Mouse (Mus musculus) naive thymus-derived CD4-positive, alpha-beta T cell, adult 2 months (primary cell): ENCODE data around the gene Fcgrt.
"Not testable (repeated sequence)": the region's sequence is repeated elsewhere in the genome, so short reads cannot be mapped to it uniquely, and the experiment has no call there.

Experiments used
- DNase-seq: peaks from one replicate; pipeline ENCODE4 v3.0.0-alpha.2; 2011; ENCODE audit warnings: low read depth

Fcgrt gene

GRCm38 (mm10) chr7:45129776-45130512 lies 26.3 kb upstream of the Fcgrt start:
- no peak for DNase-seq

GRCm38 (mm10) chr7:45129318-45129717 lies 25.7 kb upstream of the Fcgrt start:
- no peak for DNase-seq

GRCm38 (mm10) chr7:45128624-45129246 lies 25.1 kb upstream of the Fcgrt start, which contains the start of gene Rpl13a:
Rpl13a (minus strand) TSS chr7:45128761.
- DNase-seq: peak; percentile 99

- DNase-seq: no peak
These were observed 24.1 kb upstream of the Fcgrt start for GRCm38 (mm10) chr7:45127700-45128224.

GRCm38 (mm10) chr7:45126844-45127699 lies 23.4 kb upstream of the Fcgrt start:
- no peak for DNase-seq

GRCm38 (mm10) chr7:45126147-45126843 lies 22.6 kb upstream of the Fcgrt start:
- no peak for DNase-seq

GRCm38 (mm10) chr7:45125649-45126048 lies 22.0 kb upstream of the Fcgrt start:
- not testable (repeated sequence) for DNase-seq

- DNase-seq: no peak
These were observed 21.5 kb upstream of the Fcgrt start for GRCm38 (mm10) chr7:45125144-45125600.

GRCm38 (mm10) chr7:45124224-45125143 lies 20.8 kb upstream of the Fcgrt start, which contains the start of gene Rps11:
Rps11 (minus strand) TSS chr7:45124439.
- peak; percentile 99 for DNase-seq

GRCm38 (mm10) chr7:45123186-45123570 lies 19.5 kb upstream of the Fcgrt start:
- peak; percentile 63 for DNase-seq

GRCm38 (mm10) chr7:45122561-45123185 lies 19.0 kb upstream of the Fcgrt start:
- peak; percentile 47 for DNase-seq

- no peak for DNase-seq
These were observed 18.3 kb upstream of the Fcgrt start for GRCm38 (mm10) chr7:45121966-45122365.

- DNase-seq: peak; percentile 90
These were observed 17.8 kb upstream of the Fcgrt start for GRCm38 (mm10) chr7:45121404-45121803.

GRCm38 (mm10) chr7:45119780-45120709 lies 16.4 kb upstream of the Fcgrt start:
- peak; percentile 58 for DNase-seq

- no peak for DNase-seq
These were observed 14.7 kb upstream of the Fcgrt start for GRCm38 (mm10) chr7:45118336-45118735.

GRCm38 (mm10) chr7:45117566-45117965 lies 13.9 kb upstream of the Fcgrt start:
- no peak for DNase-seq

- DNase-seq: no peak
These were observed 9.8 kb upstream of the Fcgrt start for GRCm38 (mm10) chr7:45113476-45113875.

- no peak for DNase-seq
These were observed 8.9 kb upstream of the Fcgrt start for GRCm38 (mm10) chr7:45112529-45112928.

GRCm38 (mm10) chr7:45111940-45112339 lies 8.3 kb upstream of the Fcgrt start:
- no peak for DNase-seq
